Mouse (Mus musculus): Measurements from ENCODE around the gene Amh. TPM values are rescaled to one million over a fixed set of nuclear protein-coding genes. Genes with fewer than 3 reads are reported as not detected.
A peak's percentile ranks its signal among the peaks of the same experiment; 100 is the strongest.

Gene Amh
- polyA plus RNA-seq, 1 experiment from 2014 or later, result not detected

- no peak for ATAC-seq (ENCODE audit: low read depth)
- Histone ChIP-seq H3K27ac (no peak overlapping the region), H3K9me3 (replicated peaks) (no peaks in the 10 kb centered on the region), H3K9ac (no peak overlapping the region), H3K4me1 (replicated peaks) (peaks cover 28% of the 10 kb centered on the region), H3K27me3 (peaks cover 72% of the 10 kb centered on the region), H3K36me3 (0 out of 2 replicates have a peak, but pooled peaks cover 3% of the 10 kb centered on the region), H3K4me3 (replicated peaks) (no peak overlapping the region), H3K4me2 (no peak overlapping the region)
- WGBS (ENCODE audit: insufficient replicate concordance), result 56% methylated on average over 8 of the region's 8 CpGs
- no peak for DNase-seq
These were observed 40.1 kb downstream of the Amh start for GRCm38 (mm10) chr10:80845055-80845693.

- no peak overlapping the region for H3K27ac ChIP-seq
- H3K9ac ChIP-seq, result no peak overlapping the region
- no peak for DNase-seq
- H3K4me3 ChIP-seq (replicated peaks), result no peak overlapping the region
- ATAC-seq (ENCODE audit: low read depth), result no peak
- H3K27me3 ChIP-seq, result peaks cover 66% of the 10 kb centered on the region
- WGBS (ENCODE audit: insufficient replicate concordance), result 66% methylated on average over 12 of the region's 12 CpGs
- no peak overlapping the region for H3K4me2 ChIP-seq
- peaks cover 7% of the 10 kb centered on the region; the same call in 1 of the 2 replicates for H3K36me3 ChIP-seq
- H3K4me1 ChIP-seq (replicated peaks), result peaks cover 33% of the 10 kb centered on the region
- H3K9me3 ChIP-seq (replicated peaks), result no peaks in the 10 kb centered on the region
These were observed 40.7 kb downstream of the Amh start for GRCm38 (mm10) chr10:80845732-80846131.

- Histone ChIP-seq H3K9ac (no peak overlapping the region), H3K4me2 (0 out of 2 replicates have a peak overlapping the region, but pooled peaks have one; percentile 5), H3K36me3 (peaks cover 32% of the 10 kb centered on the region), H3K9me3 (replicated peaks) (no peaks in the 10 kb centered on the region), H3K27ac (no peak overlapping the region), H3K4me3 (replicated peaks) (no peak overlapping the region), H3K27me3 (peaks cover 38% of the 10 kb centered on the region), H3K4me1 (replicated peaks) (peaks cover 47% of the 10 kb centered on the region)
- WGBS (ENCODE audit: insufficient replicate concordance), result 4% methylated on average over 10 of the region's 10 CpGs
- peak; percentile 71 for ATAC-seq (ENCODE audit: low read depth)
- DNase-seq, result peak; percentile 80
These were observed 43.5 kb downstream of the Amh start for GRCm38 (mm10) chr10:80848571-80848970.

GRCm38 (mm10) chr10:80854913-80855748 is 50.1 kb downstream of the Amh start, which contains the start of the genes Lsm7 and Sppl2b:
Lsm7 (minus strand) TSS chr10:80855209.
Sppl2b (plus strand) TSS chr10:80855275.
- peak within 1 kb of the TSS; percentile 99 for H3K4me3 ChIP-seq (replicated peaks)
- under 1% methylated on average over 81 of the region's 81 CpGs for WGBS (ENCODE audit: insufficient replicate concordance)
- H3K27ac ChIP-seq, result peak within 1 kb of the TSS; percentile 100
- H3K9me3 ChIP-seq (replicated peaks), result no peaks in the 10 kb centered on the region
- peaks cover 82% of the 10 kb centered on the region for H3K4me1 ChIP-seq (replicated peaks)
- ATAC-seq (ENCODE audit: low read depth), result peak; percentile 15
- peak; percentile 97 for DNase-seq
- H3K9ac ChIP-seq, result peak within 1 kb of the TSS; percentile 100
- H3K27me3 ChIP-seq, result no peaks in the 10 kb centered on the region
- H3K36me3 ChIP-seq, result peaks cover 41% of the 10 kb centered on the region
- H3K4me2 ChIP-seq, result peak within 1 kb of the TSS; percentile 96

- H3K9me3 ChIP-seq (replicated peaks), result no peaks in the 10 kb centered on the region
- peak overlapping the region; percentile 99 for H3K4me3 ChIP-seq (replicated peaks)
- H3K9ac ChIP-seq, result peak overlapping the region; percentile 100
- peak overlapping the region; percentile 100 for H3K27ac ChIP-seq
- peak; percentile 45 for DNase-seq
- peaks cover 39% of the 10 kb centered on the region for H3K36me3 ChIP-seq
- ATAC-seq (ENCODE audit: low read depth), result no peak
- 9% methylated on average over 11 of the region's 11 CpGs for WGBS (ENCODE audit: insufficient replicate concordance)
- no peaks in the 10 kb centered on the region for H3K27me3 ChIP-seq
- peak overlapping the region; percentile 96 for H3K4me2 ChIP-seq
- H3K4me1 ChIP-seq (replicated peaks), result peaks cover 82% of the 10 kb centered on the region
These were observed 50.7 kb downstream of the Amh start for GRCm38 (mm10) chr10:80855749-80856073.

- DNase-seq, result no peak
- H3K27me3 ChIP-seq, result no peaks in the 10 kb centered on the region
- ATAC-seq (ENCODE audit: low read depth), result no peak
- peaks cover 40% of the 10 kb centered on the region for H3K36me3 ChIP-seq
- H3K9ac ChIP-seq, result peak overlapping the region; percentile 100
- peak overlapping the region; percentile 99 for H3K4me3 ChIP-seq (replicated peaks)
- H3K9me3 ChIP-seq (replicated peaks), result no peaks in the 10 kb centered on the region
- peak overlapping the region; percentile 96 for H3K4me2 ChIP-seq
- peak overlapping the region; percentile 100 for H3K27ac ChIP-seq
- 46% methylated on average over 3 of the region's 3 CpGs for WGBS (ENCODE audit: insufficient replicate concordance)
- H3K4me1 ChIP-seq (replicated peaks), result peaks cover 88% of the 10 kb centered on the region
These were observed 51.2 kb downstream of the Amh start for GRCm38 (mm10) chr10:80856267-80856666.

GRCm38 (mm10) chr10:80856908-80857307 is 51.9 kb downstream of the Amh start:
- H3K36me3 ChIP-seq, result peaks cover 40% of the 10 kb centered on the region
- peaks cover 89% of the 10 kb centered on the region for H3K4me1 ChIP-seq (replicated peaks)
- H3K9me3 ChIP-seq (replicated peaks), result no peaks in the 10 kb centered on the region
- peak overlapping the region; percentile 99 for H3K4me3 ChIP-seq (replicated peaks)
- H3K4me2 ChIP-seq, result peak overlapping the region; percentile 96
- no peaks in the 10 kb centered on the region for H3K27me3 ChIP-seq
- WGBS (ENCODE audit: insufficient replicate concordance), result 38% methylated on average over 5 of the region's 5 CpGs
- H3K27ac ChIP-seq, result peak overlapping the region; percentile 100
- peak; percentile 66 for DNase-seq
- ATAC-seq (ENCODE audit: low read depth), result peak; percentile 53
- H3K9ac ChIP-seq, result peak overlapping the region; percentile 100

MicroRNAs within 50 kb of the gene (microRNA counts, 519-probe panel; counts per million panel counts)
- 114 counts per million for microRNA mmu-miR-1982

Small RNAs within 50 kb of the gene (microRNA-seq; reads per million reads assigned to microRNA genes)
- 1.5 reads per million for gene Mir1982

Other genes starting within 250 kb of the Amh start
- 13.4 and 13.8 TPM in 2 replicates for gene Rexo1, start 243.7 kb upstream of the Amh start, polyA plus RNA-seq (2015; fragmentation: Nextera tagmentation; extraction: Ambion mirVana)
- 13.4 and 14.1 TPM in 2 replicates for gene Klf16, start 227.9 kb upstream of the Amh start, polyA plus RNA-seq (2015; fragmentation: Nextera tagmentation; extraction: Ambion mirVana)
- 45.1 and 51.7 TPM in 2 replicates for gene Abhd17a, start 214.9 kb upstream of the Amh start, polyA plus RNA-seq (2015; fragmentation: Nextera tagmentation; extraction: Ambion mirVana)
- gene Scamp4, start 202.4 kb upstream of the Amh start, polyA plus RNA-seq (2015; fragmentation: Nextera tagmentation; extraction: Ambion mirVana), result 52.0 and 54.6 TPM in 2 replicates
- 5.7 and 6.3 TPM in 2 replicates for gene Adat3, start 202.4 kb upstream of the Amh start, polyA plus RNA-seq (2015; fragmentation: Nextera tagmentation; extraction: Ambion mirVana)
- 1.4 and 1.5 TPM in 2 replicates for gene Gm49322, start 199.2 kb upstream of the Amh start, polyA plus RNA-seq (2015; fragmentation: Nextera tagmentation; extraction: Ambion mirVana)
- 46.0 and 51.1 TPM in 2 replicates for gene Csnk1g2, start 182.4 kb upstream of the Amh start, polyA plus RNA-seq (2015; fragmentation: Nextera tagmentation; extraction: Ambion mirVana)
- gene Btbd2, start 148.2 kb upstream of the Amh start, polyA plus RNA-seq (2015; fragmentation: Nextera tagmentation; extraction: Ambion mirVana), result 11.5 and 12.7 TPM in 2 replicates
- gene Mknk2, start 127.1 kb upstream of the Amh start, polyA plus RNA-seq (2015; fragmentation: Nextera tagmentation; extraction: Ambion mirVana), result 71.4 and 73.8 TPM in 2 replicates
- gene Mob3a, start 103.3 kb upstream of the Amh start, polyA plus RNA-seq (2015; fragmentation: Nextera tagmentation; extraction: Ambion mirVana), result 31.6 and 38.5 TPM in 2 replicates
- gene Izumo4, start 103.1 kb upstream of the Amh start, polyA plus RNA-seq (2015; fragmentation: Nextera tagmentation; extraction: Ambion mirVana), result 6.1 and 7.5 TPM in 2 replicates
- gene Ap3d1, start 63.0 kb upstream of the Amh start, polyA plus RNA-seq (2015; fragmentation: Nextera tagmentation; extraction: Ambion mirVana), result 24.9 and 25.6 TPM in 2 replicates
- gene Dot1l, start 50.0 kb upstream of the Amh start, polyA plus RNA-seq (2015; fragmentation: Nextera tagmentation; extraction: Ambion mirVana), result 7.4 and 7.8 TPM in 2 replicates
- gene Sf3a2, start 7.0 kb upstream of the Amh start, polyA plus RNA-seq (2015; fragmentation: Nextera tagmentation; extraction: Ambion mirVana), result 35.7 and 48.5 TPM in 2 replicates
- 97.5 and 105 TPM in 2 replicates for gene Plekhj1, start 6.6 kb upstream of the Amh start, polyA plus RNA-seq (2015; fragmentation: Nextera tagmentation; extraction: Ambion mirVana)
- gene Jsrp1, start 8.3 kb downstream of the Amh start, polyA plus RNA-seq (2015; fragmentation: Nextera tagmentation; extraction: Ambion mirVana), result 0.20 and 0.38 TPM in 2 replicates
- gene Oaz1, start 21.4 kb downstream of the Amh start, polyA plus RNA-seq (2015; fragmentation: Nextera tagmentation; extraction: Ambion mirVana), result 1,324 and 1,529 TPM in 2 replicates
- not detected in 2 replicates for gene Lingo3, start 38.8 kb downstream of the Amh start, polyA plus RNA-seq (2015; fragmentation: Nextera tagmentation; extraction: Ambion mirVana)
- 192 and 208 TPM in 2 replicates for gene Lsm7, start 50.0 kb downstream of the Amh start, polyA plus RNA-seq (2015; fragmentation: Nextera tagmentation; extraction: Ambion mirVana)
- gene Sppl2b, start 50.0 kb downstream of the Amh start, polyA plus RNA-seq (2015; fragmentation: Nextera tagmentation; extraction: Ambion mirVana), result 56.8 and 58.9 TPM in 2 replicates
- 0.05 TPM in 1 of 2 replicates, not detected in the other for gene Tmprss9, start 66.6 kb downstream of the Amh start, polyA plus RNA-seq (2015; fragmentation: Nextera tagmentation; extraction: Ambion mirVana)
- gene Timm13, start 95.7 kb downstream of the Amh start, polyA plus RNA-seq (2015; fragmentation: Nextera tagmentation; extraction: Ambion mirVana), result 249 and 266 TPM in 2 replicates
- 14.0 and 15.4 TPM in 2 replicates for gene Lmnb2, start 113.0 kb downstream of the Amh start, polyA plus RNA-seq (2015; fragmentation: Nextera tagmentation; extraction: Ambion mirVana)
- gene Gadd45b, start 124.8 kb downstream of the Amh start, polyA plus RNA-seq (2015; fragmentation: Nextera tagmentation; extraction: Ambion mirVana), result 1.6 and 1.8 TPM in 2 replicates
- 0.44 and 0.46 TPM in 2 replicates for gene Gng7, start 209.7 kb downstream of the Amh start, polyA plus RNA-seq (2015; fragmentation: Nextera tagmentation; extraction: Ambion mirVana)
- gene Diras1, start 220.4 kb downstream of the Amh start, polyA plus RNA-seq (2015; fragmentation: Nextera tagmentation; extraction: Ambion mirVana), result 0.06 TPM in 1 of 2 replicates, not detected in the other
- gene Slc39a3, start 232.2 kb downstream of the Amh start, polyA plus RNA-seq (2015; fragmentation: Nextera tagmentation; extraction: Ambion mirVana), result 5.7 and 5.8 TPM in 2 replicates

All from liver, embryonic 13.5 days (tissue).